Mouse (Mus musculus) forebrain, embryonic 14.5 days (tissue): ENCODE data around the gene Wdr89. TPM values are rescaled to one million over a fixed set of nuclear protein-coding genes. Genes with fewer than 3 reads are reported as not detected.

ENCODE experiments used
- ATAC-seq: fragments of 200-750 bp; cut with Nextera tagmentation; 2 replicates; pipeline ENCODE4 v1.8.0; 2017; ENCODE audit warnings: mild to moderate bottlenecking, moderate library complexity
- DNase-seq: peaks from one replicate; pipeline ENCODE4 v3.0.0-alpha.2; 2015; ENCODE audit warnings: low spot score
- H3K27ac ChIP-seq: fragments of 300-500 bp; sonication (generic); 2 replicates; pipeline ENCODE4 v1.5.1; 2014; ENCODE audit warnings: low read depth, mild to moderate bottlenecking, control low read depth, low read length, moderate library complexity
- H3K27me3 ChIP-seq: fragments of 300-500 bp; sonication (generic); replicated peaks from 2 replicates; pipeline ENCODE4 v1.6.1; 2014; ENCODE audit warnings: low read length, control low read depth, mixed read lengths; ENCODE audit not compliant: control insufficient read depth, insufficient read depth
- H3K36me3 ChIP-seq: fragments of 300-500 bp; sonication (generic); 2 replicates; pipeline ENCODE4 v1.6.1; 2014; ENCODE audit warnings: low read length, control low read depth; ENCODE audit not compliant: control insufficient read depth, insufficient read depth
- H3K4me1 ChIP-seq: fragments of 300-500 bp; sonication (generic); 2 replicates; pipeline ENCODE4 v1.6.1; 2014; ENCODE audit warnings: antibody characterized with exemption, low read length, control low read depth; ENCODE audit not compliant: control insufficient read depth, insufficient read depth
- H3K4me2 ChIP-seq: fragments of 300-500 bp; sonication (generic); 2 replicates; pipeline ENCODE4 v1.6.1; 2014; ENCODE audit warnings: mild to moderate bottlenecking, control low read depth, low read length
- H3K4me3 ChIP-seq: fragments of 300-500 bp; sonication (generic); 2 replicates; pipeline ENCODE4 v1.5.1; 2014; ENCODE audit warnings: low read depth, low read length, control low read depth
- H3K9ac ChIP-seq: fragments of 300-500 bp; sonication (generic); 2 replicates; pipeline ENCODE4 v1.6.1; 2014; ENCODE audit warnings: mild to moderate bottlenecking, low read length, control low read depth, moderate library complexity
- H3K9me3 ChIP-seq: fragments of 300-500 bp; sonication (generic); replicated peaks from 2 replicates; pipeline ENCODE4 v1.6.1; 2016; ENCODE audit warnings: low read length, control low read depth, mixed read lengths; ENCODE audit not compliant: control insufficient read depth
- WGBS: fragments of 180-500 bp; shearing (Covaris S2); extraction: QIAGEN DNeasy Blood & Tissue Kit; methylation state at CpG from one replicate; pipeline ENCODE4 v1.1.7; 2014; 5-methylcytosine and 5-hydroxymethylcytosine counted together
- polyA plus RNA-seq: library from polyadenylated mRNA; unstranded; fragments of >200 nt; fragmentation: Nextera tagmentation; extraction: Ambion mirVana; gene quantifications from 2 replicates; pipeline ENCODE4 v1.2.1, GENCODE M21; 2014

Wdr89 gene
- polyA plus RNA-seq, 1 experiment from 2014 or later, result 6.6 TPM

GRCm38 (mm10) chr12:75641726-75642125 lies 27.6 kb downstream of the Wdr89 start:
- WGBS, result 94% methylated on average over 1 of the region's 1 CpGs
- no peak overlapping the region for H3K9ac ChIP-seq
- no peak overlapping the region for H3K27ac ChIP-seq
- H3K4me1 ChIP-seq, result no peaks in the 10 kb centered on the region
- no peak overlapping the region for H3K4me2 ChIP-seq
- no peak for ATAC-seq
- H3K36me3 ChIP-seq, result no peaks in the 10 kb centered on the region
- no peaks in the 10 kb centered on the region for H3K27me3 ChIP-seq
- H3K9me3 ChIP-seq, result no peaks in the 10 kb centered on the region
- no peak for DNase-seq
- no peak overlapping the region for H3K4me3 ChIP-seq

- no peak overlapping the region for H3K27ac ChIP-seq
- H3K4me2 ChIP-seq, result no peak overlapping the region
- no peaks in the 10 kb centered on the region for H3K27me3 ChIP-seq
- H3K4me1 ChIP-seq, result no peaks in the 10 kb centered on the region
- no peak overlapping the region for H3K9ac ChIP-seq
- WGBS, result 95% methylated on average over 2 of the region's 2 CpGs
- H3K36me3 ChIP-seq, result no peaks in the 10 kb centered on the region
- H3K4me3 ChIP-seq, result no peak overlapping the region
- H3K9me3 ChIP-seq, result no peaks in the 10 kb centered on the region
- no peak for ATAC-seq
- DNase-seq, result no peak
Measured at GRCm38 (mm10) chr12:75638345-75638744, 31.0 kb downstream of the Wdr89 start.

DNA sequence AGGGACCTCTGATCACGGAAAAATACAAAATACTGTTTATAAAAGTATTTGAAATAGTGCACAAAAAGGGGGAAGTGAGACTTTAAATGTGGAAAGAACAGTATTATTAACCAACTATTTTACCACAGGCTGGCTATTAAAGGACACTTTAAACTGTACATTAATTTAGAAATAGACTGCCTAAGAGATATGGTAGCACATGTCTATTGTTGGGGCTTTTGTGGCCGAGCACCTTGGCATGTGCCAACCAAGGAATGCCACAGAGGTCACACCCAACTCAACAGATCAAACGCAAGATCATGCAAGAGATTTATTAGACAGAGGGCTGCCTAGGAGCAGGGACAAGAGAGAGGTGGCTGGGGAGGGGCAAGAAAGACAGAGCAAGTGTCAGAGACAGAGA lies 32.2 kb downstream of the Wdr89 start:
- H3K4me1 ChIP-seq, result no peaks in the 10 kb centered on the region
- H3K27me3 ChIP-seq, result no peaks in the 10 kb centered on the region
- no peak overlapping the region for H3K27ac ChIP-seq
- DNase-seq (no peak), ATAC-seq (no peak)
- WGBS, result 94% methylated on average over 3 of the region's 3 CpGs
- H3K4me3 ChIP-seq, result no peak overlapping the region
- no peak overlapping the region for H3K4me2 ChIP-seq
- H3K36me3 ChIP-seq, result no peaks in the 10 kb centered on the region
- H3K9me3 ChIP-seq, result no peaks in the 10 kb centered on the region
- no peak overlapping the region for H3K9ac ChIP-seq

DNA sequence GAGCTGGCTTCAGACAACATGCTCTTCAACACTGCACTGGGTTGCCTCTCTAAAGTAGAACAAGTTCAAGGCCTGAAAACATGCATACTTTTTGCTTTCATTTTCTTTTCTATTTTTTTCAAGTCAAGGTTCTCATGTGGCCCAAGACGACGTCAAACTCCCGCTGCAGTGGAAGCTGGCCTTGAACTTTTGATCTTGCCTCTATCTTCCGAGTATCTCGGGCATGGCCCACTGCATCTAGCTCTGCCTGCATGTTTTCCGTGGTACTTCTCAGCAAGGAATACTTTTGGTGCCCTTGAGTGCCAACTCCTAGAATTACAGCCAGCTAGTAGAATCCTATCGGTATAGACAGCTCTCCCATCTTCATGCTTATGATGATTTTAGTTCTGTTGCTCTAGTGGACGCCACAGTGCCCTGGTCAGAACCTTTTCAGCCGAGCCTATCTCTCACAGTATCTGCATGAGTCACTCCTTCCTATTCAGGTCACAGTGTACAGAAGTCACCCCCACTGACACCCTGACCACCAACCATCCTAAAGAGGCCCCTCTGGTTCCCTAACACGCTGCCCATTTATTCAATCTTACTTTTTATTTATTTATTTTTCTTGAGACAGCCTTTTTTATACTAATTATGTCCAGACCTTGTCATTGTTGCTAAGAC lies 33.4 kb downstream of the Wdr89 start:
- Histone ChIP-seq H3K4me1 (no peaks in the 10 kb centered on the region), H3K27me3 (no peaks in the 10 kb centered on the region), H3K9ac (no peak overlapping the region), H3K4me2 (no peak overlapping the region), H3K9me3 (no peaks in the 10 kb centered on the region), H3K4me3 (no peak overlapping the region), H3K36me3 (no peaks in the 10 kb centered on the region), H3K27ac (no peak overlapping the region)
- WGBS, result 87% methylated on average over 10 of the region's 10 CpGs
- ATAC-seq, result no peak
- DNase-seq, result no peak

DNA sequence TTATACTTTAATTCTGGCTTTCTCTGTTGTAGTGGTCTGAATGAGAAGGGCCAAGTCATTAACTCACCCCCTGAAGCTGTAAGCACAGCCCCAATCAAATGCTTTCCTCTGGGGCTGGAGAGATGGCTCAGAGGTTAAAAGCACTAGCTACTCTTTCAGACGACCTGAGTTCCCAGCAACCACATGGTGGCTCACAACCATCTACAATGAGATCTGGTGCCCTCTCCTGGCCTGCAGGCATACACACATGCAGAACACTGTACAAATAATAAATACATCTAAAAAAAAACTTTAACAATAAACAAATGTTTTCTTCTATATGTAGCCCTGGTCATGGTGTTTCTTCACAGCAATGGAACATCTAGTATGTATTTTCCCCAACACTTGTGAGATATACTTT lies 39.7 kb downstream of the Wdr89 start:
- WGBS, result 54% methylated on average over 1 of the region's 1 CpGs
- Histone ChIP-seq H3K4me1 (no peaks in the 10 kb centered on the region), H3K4me3 (no peak overlapping the region), H3K9me3 (no peaks in the 10 kb centered on the region), H3K27me3 (no peaks in the 10 kb centered on the region), H3K36me3 (no peaks in the 10 kb centered on the region), H3K4me2 (no peak overlapping the region), H3K9ac (no peak overlapping the region), H3K27ac (no peak overlapping the region)
- DNase-seq (no peak), ATAC-seq (no peak)

- H3K27me3 ChIP-seq, result no peaks in the 10 kb centered on the region
- H3K27ac ChIP-seq, result no peak overlapping the region
- ATAC-seq, result no peak
- DNase-seq, result no peak
- no peaks in the 10 kb centered on the region for H3K36me3 ChIP-seq
- H3K4me3 ChIP-seq, result no peak overlapping the region
- no peaks in the 10 kb centered on the region for H3K4me1 ChIP-seq
- no peak overlapping the region for H3K4me2 ChIP-seq
- WGBS, result 95% methylated on average over 5 of the region's 5 CpGs
- no peak overlapping the region for H3K9ac ChIP-seq
- no peaks in the 10 kb centered on the region for H3K9me3 ChIP-seq
Measured at GRCm38 (mm10) chr12:75623292-75623691, 46.0 kb downstream of the Wdr89 start.

DNA sequence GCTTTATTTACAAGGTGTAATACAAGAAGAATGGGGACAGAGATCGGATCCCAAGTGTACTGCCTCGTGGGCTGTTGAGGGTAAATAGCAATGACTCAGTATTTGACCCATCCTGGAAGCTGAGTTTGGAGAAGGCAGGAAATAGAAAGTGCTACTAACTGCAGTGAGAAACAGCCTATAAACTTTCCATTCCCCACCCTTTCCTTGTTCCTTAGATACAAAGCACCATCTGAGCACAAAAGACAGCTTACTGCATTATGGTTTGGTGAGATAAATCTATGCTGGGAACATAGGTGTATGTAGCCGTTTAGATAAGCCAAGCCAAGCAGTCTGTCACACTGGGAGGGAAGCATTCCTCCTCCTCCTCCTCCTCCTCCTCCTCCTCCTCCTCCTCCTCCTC lies 46.5 kb downstream of the Wdr89 start:
- ATAC-seq, result no peak
- Histone ChIP-seq H3K27me3 (no peaks in the 10 kb centered on the region), H3K4me1 (no peaks in the 10 kb centered on the region), H3K4me2 (no peak overlapping the region), H3K9me3 (no peaks in the 10 kb centered on the region), H3K27ac (no peak overlapping the region), H3K36me3 (no peaks in the 10 kb centered on the region), H3K4me3 (no peak overlapping the region), H3K9ac (no peak overlapping the region)
- WGBS, result 77% methylated on average over 3 of the region's 3 CpGs
- no peak for DNase-seq

DNA sequence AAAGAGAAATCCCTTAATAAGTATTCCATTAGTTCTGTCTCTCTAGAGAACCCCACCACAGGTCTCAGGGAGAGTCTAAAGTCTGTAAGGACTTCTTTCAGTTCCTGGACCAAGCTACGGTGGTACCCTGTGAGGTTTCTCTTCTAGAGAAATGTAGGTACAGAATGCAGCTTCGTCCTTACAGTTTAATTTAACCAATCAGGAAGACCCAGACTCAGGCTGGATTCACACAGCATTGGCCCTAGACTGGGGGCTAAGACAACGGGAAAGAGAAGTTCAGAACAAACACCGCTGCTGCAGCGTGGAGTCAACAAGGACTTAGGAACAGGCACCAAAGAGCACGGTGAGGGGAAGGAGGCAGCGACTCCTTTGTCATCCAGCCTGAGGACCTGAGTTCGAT lies 52.5 kb downstream of the Wdr89 start:
- Histone ChIP-seq H3K4me2 (no peak overlapping the region), H3K36me3 (no peaks in the 10 kb centered on the region), H3K27ac (no peak overlapping the region), H3K9me3 (no peaks in the 10 kb centered on the region), H3K4me3 (no peak overlapping the region), H3K9ac (no peak overlapping the region), H3K4me1 (no peaks in the 10 kb centered on the region), H3K27me3 (no peaks in the 10 kb centered on the region)
- 68% methylated on average over 8 of the region's 8 CpGs for WGBS
- ATAC-seq (no peak), DNase-seq (no peak)

- H3K36me3 ChIP-seq, result no peaks in the 10 kb centered on the region
- no peak for ATAC-seq
- 0 out of 2 replicates have a peak overlapping the region, but pooled peaks have one; percentile 9 for H3K4me2 ChIP-seq
- no peak overlapping the region for H3K4me3 ChIP-seq
- H3K9ac ChIP-seq, result no peak overlapping the region
- no peak for DNase-seq
- H3K4me1 ChIP-seq, result no peaks in the 10 kb centered on the region
- no peaks in the 10 kb centered on the region for H3K27me3 ChIP-seq
- WGBS, result 9% methylated on average over 23 of the region's 24 CpGs
- no peaks in the 10 kb centered on the region for H3K9me3 ChIP-seq
- no peak overlapping the region for H3K27ac ChIP-seq
Measured at GRCm38 (mm10) chr12:75616158-75616791, 53.1 kb downstream of the Wdr89 start.
